Mouse (Mus musculus) c-Kit-positive CD71-negative TER-119-negative erythroid progenitor cells, embryonic 14.5 days (primary cell): ENCODE measurements at regions not wholly inside any gene's neighbourhood (a gene's known extent, or its start where the extent isn't known, plus 50 kb on each side); places are given as distances from the start of the nearest gene placed in this dataset.
"Not testable (repeated sequence)": the region's sequence is repeated elsewhere in the genome, so short reads cannot be mapped to it uniquely, and the experiment has no call there.

Experiments used
- DNase-seq: peaks from one replicate; pipeline ENCODE4 v3.0.0-alpha.2; 2013; ENCODE audit warnings: low read depth

GRCm38 (mm10) chr5:40901742-40902141, 806.2 kb downstream of the Rab28 start:
- no peak for DNase-seq

DNA sequence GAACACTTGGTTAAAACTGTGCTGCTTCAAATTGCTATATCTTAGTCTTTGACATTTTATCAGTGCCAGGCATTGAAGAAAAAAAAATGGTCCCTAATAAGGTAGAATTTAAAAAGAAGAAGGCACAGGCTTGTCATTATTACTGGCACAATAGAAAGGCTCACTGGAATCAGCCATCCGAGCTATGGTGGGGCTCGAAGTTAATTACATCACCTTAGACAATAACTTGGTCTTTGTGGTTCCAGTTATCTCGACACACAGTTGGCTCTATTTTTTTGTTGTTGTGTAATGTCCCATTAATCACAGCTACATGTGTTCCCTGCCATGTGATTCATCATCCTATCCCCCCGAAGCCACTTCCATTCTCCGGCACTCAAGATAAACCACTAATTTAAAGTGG, 825.1 kb downstream of the Rab28 start:
- DNase-seq: no peak

DNA sequence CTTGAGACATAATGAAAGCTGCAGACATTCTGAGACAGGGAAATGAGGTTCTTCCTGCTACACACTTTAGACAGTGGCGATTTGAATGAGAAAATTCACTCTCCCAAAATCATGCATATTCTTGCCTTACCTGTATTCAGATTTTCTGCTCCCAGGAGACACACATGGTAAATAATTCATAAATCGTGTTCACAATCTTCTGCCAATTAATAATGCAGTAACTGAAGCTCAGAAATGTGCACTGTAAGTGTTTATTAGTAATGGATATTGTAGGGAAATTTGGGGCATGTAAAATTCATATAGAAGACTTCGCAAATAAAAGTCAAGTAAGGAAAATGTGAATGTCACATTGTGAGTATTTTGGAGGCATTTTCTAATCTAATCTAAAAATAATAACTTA, 830.2 kb downstream of the Rab28 start:
- no peak for DNase-seq

DNA sequence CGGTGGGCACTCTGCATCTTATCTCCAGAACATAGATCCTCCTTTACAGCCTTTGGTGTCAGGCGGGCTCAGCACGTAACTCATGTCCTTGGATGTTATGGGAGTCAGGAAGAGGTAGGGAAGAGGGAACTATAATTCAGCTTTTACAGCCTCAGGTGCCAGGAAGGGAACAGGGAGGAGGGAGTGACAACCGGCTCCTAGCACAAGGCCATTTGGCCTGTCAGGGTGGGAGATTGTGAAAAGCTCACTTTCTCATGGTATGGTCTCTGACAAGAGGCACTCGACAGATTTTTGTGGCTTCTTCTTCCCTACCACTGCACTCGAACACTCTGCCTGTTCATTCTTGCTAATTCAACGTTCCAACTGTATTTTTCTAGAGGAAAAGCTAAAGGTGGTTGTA, 845.6 kb downstream of the Rab28 start:
- not testable (repeated sequence) for DNase-seq
